Mouse (Mus musculus) cerebellum, postnatal 10 days (tissue): ENCODE measurements around the gene Pof1b.

Experiments
- DNase-seq, 2 experiments: peaks; one replicate each; pipeline ENCODE4 v3.0.0; 2021; ENCODE audit warnings: mixed read lengths in 2 of 2

The Pof1b gene

GRCm38 (mm10) chrX:112698508-112698907, at the start of gene Pof1b:
Pof1b (minus strand) TSS chrX:112698651.
- no peak for DNase-seq

GRCm38 (mm10) chrX:112716587-112716986, 18.1 kb upstream of the Pof1b start:
- DNase-seq: no peak

- DNase-seq: no peak
Measured at GRCm38 (mm10) chrX:112694392-112694791, 4.1 kb downstream of the Pof1b start.

GRCm38 (mm10) chrX:112680605-112681004, 17.8 kb downstream of the Pof1b start:
- no peak for DNase-seq

- no peak for DNase-seq
Measured at GRCm38 (mm10) chrX:112675525-112675924, 22.9 kb downstream of the Pof1b start.

GRCm38 (mm10) chrX:112601306-112602120, 96.9 kb downstream of the Pof1b start:
- peak; percentile 78 to 81 for DNase-seq

GRCm38 (mm10) chrX:112600511-112601305, 97.7 kb downstream of the Pof1b start, which contains the start of gene Zfp711:
Zfp711 (plus strand) TSS chrX:112600526.
- peak; percentile 85 to 90 for DNase-seq
